Mouse (Mus musculus): ENCODE results near the gene Dapp1. TPM values are rescaled to one million over a fixed set of nuclear protein-coding genes. Genes with fewer than 3 reads are reported as not detected.
A peak's percentile ranks its signal among the peaks of the same experiment; 100 is the strongest.
"Not testable (repeated sequence)": the region's sequence is repeated elsewhere in the genome, so short reads cannot be mapped to it uniquely, and the experiment has no call there.

The Dapp1 gene
- polyA plus RNA-seq, 1 experiment from 2014 or later: 12.0 TPM

GRCm38 (mm10) chr3:137969951-137970350 lies 11.4 kb downstream of the Dapp1 start:
- WGBS: 48% methylated on average over 12 of the region's 12 CpGs
- H3K36me3 ChIP-seq (ENCODE audit: control insufficient read depth, insufficient read depth, low read length): no peaks in the 10 kb centered on the region
- ATAC-seq (ENCODE audit: insufficient number of reproducible peaks, insufficient read depth, low FRiP score, low read depth): no peak
- H3K4me1 ChIP-seq (ENCODE audit: control insufficient read depth, insufficient read depth, low read length): no peaks in the 10 kb centered on the region
- peak overlapping the region; percentile 11; the same call in 1 of the 2 replicates for H3K4me3 ChIP-seq (ENCODE audit: low read depth, low read length)
- no peak overlapping the region for H3K27ac ChIP-seq (ENCODE audit: low read length)
- no peaks in the 10 kb centered on the region for H3K9me3 ChIP-seq (ENCODE audit: control insufficient read depth, low read depth, low read length)
- H3K27me3 ChIP-seq (ENCODE audit: control insufficient read depth, insufficient read depth, low read length): no peaks in the 10 kb centered on the region
- H3K4me2 ChIP-seq (replicated peaks; ENCODE audit: low read depth, low read length): 0 out of 2 replicates have a peak overlapping the region, but pooled peaks have one; percentile 10
- H3K9ac ChIP-seq (replicated peaks; ENCODE audit: low read depth, low read length): no peak overlapping the region

- WGBS: 73% methylated on average over 9 of the region's 9 CpGs
- Histone ChIP-seq H3K4me1 (ENCODE audit: control insufficient read depth, insufficient read depth, low read length) (no peaks in the 10 kb centered on the region), H3K9ac (replicated peaks; ENCODE audit: low read depth, low read length) (no peak overlapping the region), H3K4me3 (ENCODE audit: low read depth, low read length) (no peak overlapping the region), H3K27ac (ENCODE audit: low read length) (no peak overlapping the region), H3K27me3 (ENCODE audit: control insufficient read depth, insufficient read depth, low read length) (no peaks in the 10 kb centered on the region), H3K9me3 (ENCODE audit: control insufficient read depth, low read depth, low read length) (no peaks in the 10 kb centered on the region), H3K4me2 (replicated peaks; ENCODE audit: low read depth, low read length) (no peak overlapping the region), H3K36me3 (ENCODE audit: control insufficient read depth, insufficient read depth, low read length) (no peaks in the 10 kb centered on the region)
- no peak for ATAC-seq (ENCODE audit: insufficient number of reproducible peaks, insufficient read depth, low FRiP score, low read depth)
Observed at GRCm38 (mm10) chr3:137968820-137969486, 12.4 kb downstream of the Dapp1 start.

- H3K4me2 ChIP-seq (replicated peaks; ENCODE audit: low read depth, low read length): no peak overlapping the region
Observed at GRCm38 (mm10) chr3:137968105-137968819, 13.1 kb downstream of the Dapp1 start.

GRCm38 (mm10) chr3:137964014-137964413 lies 17.3 kb downstream of the Dapp1 start:
- not testable (repeated sequence) for H3K27me3 ChIP-seq (ENCODE audit: control insufficient read depth, insufficient read depth, low read length); H3K36me3 ChIP-seq (ENCODE audit: control insufficient read depth, insufficient read depth, low read length); H3K9ac ChIP-seq (replicated peaks; ENCODE audit: low read depth, low read length); H3K4me1 ChIP-seq (ENCODE audit: control insufficient read depth, insufficient read depth, low read length); H3K27ac ChIP-seq (ENCODE audit: low read length); ATAC-seq (ENCODE audit: insufficient number of reproducible peaks, insufficient read depth, low FRiP score, low read depth); H3K4me3 ChIP-seq (ENCODE audit: low read depth, low read length); H3K9me3 ChIP-seq (ENCODE audit: control insufficient read depth, low read depth, low read length); H3K4me2 ChIP-seq (replicated peaks; ENCODE audit: low read depth, low read length)
- 87% methylated on average over 1 of the region's 1 CpGs for WGBS

More at GRCm38 (mm10) chr3:137968105-137968819, 13.1 kb downstream of the Dapp1 start:
- Histone ChIP-seq H3K27me3 (ENCODE audit: control insufficient read depth, insufficient read depth, low read length) (no peaks in the 10 kb centered on the region), H3K27ac (ENCODE audit: low read length) (no peak overlapping the region), H3K9me3 (ENCODE audit: control insufficient read depth, low read depth, low read length) (no peaks in the 10 kb centered on the region), H3K36me3 (ENCODE audit: control insufficient read depth, insufficient read depth, low read length) (no peaks in the 10 kb centered on the region), H3K4me3 (ENCODE audit: low read depth, low read length) (no peak overlapping the region), H3K4me1 (ENCODE audit: control insufficient read depth, insufficient read depth, low read length) (no peaks in the 10 kb centered on the region), H3K9ac (replicated peaks; ENCODE audit: low read depth, low read length) (no peak overlapping the region)
- ATAC-seq (ENCODE audit: insufficient number of reproducible peaks, insufficient read depth, low FRiP score, low read depth): no peak
- 80% methylated on average over 14 of the region's 14 CpGs for whole genome bisulfite sequencing

GRCm38 (mm10) chr3:137963508-137963907 lies 17.8 kb downstream of the Dapp1 start:
- ATAC-seq (ENCODE audit: insufficient number of reproducible peaks, insufficient read depth, low FRiP score, low read depth): no peak

GRCm38 (mm10) chr3:137961736-137962385 lies 19.5 kb downstream of the Dapp1 start:
- Histone ChIP-seq H3K4me1 (ENCODE audit: control insufficient read depth, insufficient read depth, low read length) (no peaks in the 10 kb centered on the region), H3K4me3 (ENCODE audit: low read depth, low read length) (no peak overlapping the region), H3K36me3 (ENCODE audit: control insufficient read depth, insufficient read depth, low read length) (no peaks in the 10 kb centered on the region), H3K9ac (replicated peaks; ENCODE audit: low read depth, low read length) (no peak overlapping the region), H3K4me2 (replicated peaks; ENCODE audit: low read depth, low read length) (no peak overlapping the region), H3K27ac (ENCODE audit: low read length) (no peak overlapping the region), H3K27me3 (ENCODE audit: control insufficient read depth, insufficient read depth, low read length) (no peaks in the 10 kb centered on the region), H3K9me3 (ENCODE audit: control insufficient read depth, low read depth, low read length) (no peaks in the 10 kb centered on the region)
- ATAC-seq (ENCODE audit: insufficient number of reproducible peaks, insufficient read depth, low FRiP score, low read depth): no peak
- WGBS: 59% methylated on average over 8 of the region's 8 CpGs

More at GRCm38 (mm10) chr3:137963508-137963907, 17.8 kb downstream of the Dapp1 start:
- Histone ChIP-seq H3K4me1 (ENCODE audit: control insufficient read depth, insufficient read depth, low read length) (no peaks in the 10 kb centered on the region), H3K9ac (replicated peaks; ENCODE audit: low read depth, low read length) (no peak overlapping the region), H3K36me3 (ENCODE audit: control insufficient read depth, insufficient read depth, low read length) (no peaks in the 10 kb centered on the region), H3K4me2 (replicated peaks; ENCODE audit: low read depth, low read length) (no peak overlapping the region), H3K4me3 (ENCODE audit: low read depth, low read length) (no peak overlapping the region), H3K27ac (ENCODE audit: low read length) (no peak overlapping the region), H3K9me3 (ENCODE audit: control insufficient read depth, low read depth, low read length) (no peaks in the 10 kb centered on the region), H3K27me3 (ENCODE audit: control insufficient read depth, insufficient read depth, low read length) (no peaks in the 10 kb centered on the region)
- WGBS: 73% methylated on average over 8 of the region's 8 CpGs

GRCm38 (mm10) chr3:137959456-137959855 lies 21.9 kb downstream of the Dapp1 start:
- no peak for ATAC-seq (ENCODE audit: insufficient number of reproducible peaks, insufficient read depth, low FRiP score, low read depth)

GRCm38 (mm10) chr3:137958352-137958751 lies 23.0 kb downstream of the Dapp1 start:
- H3K4me2 ChIP-seq (replicated peaks; ENCODE audit: low read depth, low read length): no peak overlapping the region
- H3K4me3 ChIP-seq (ENCODE audit: low read depth, low read length): no peak overlapping the region
- 93% methylated on average over 4 of the region's 4 CpGs for WGBS
- H3K27me3 ChIP-seq (ENCODE audit: control insufficient read depth, insufficient read depth, low read length): no peaks in the 10 kb centered on the region
- no peaks in the 10 kb centered on the region for H3K4me1 ChIP-seq (ENCODE audit: control insufficient read depth, insufficient read depth, low read length)
- no peak overlapping the region for H3K27ac ChIP-seq (ENCODE audit: low read length)
- no peak overlapping the region for H3K9ac ChIP-seq (replicated peaks; ENCODE audit: low read depth, low read length)
- ATAC-seq (ENCODE audit: insufficient number of reproducible peaks, insufficient read depth, low FRiP score, low read depth): no peak
- H3K36me3 ChIP-seq (ENCODE audit: control insufficient read depth, insufficient read depth, low read length): no peaks in the 10 kb centered on the region
- H3K9me3 ChIP-seq (ENCODE audit: control insufficient read depth, low read depth, low read length): no peaks in the 10 kb centered on the region

More at GRCm38 (mm10) chr3:137959456-137959855, 21.9 kb downstream of the Dapp1 start:
- H3K9me3 ChIP-seq (ENCODE audit: control insufficient read depth, low read depth, low read length): no peaks in the 10 kb centered on the region
- no peak overlapping the region for H3K27ac ChIP-seq (ENCODE audit: low read length)
- no peaks in the 10 kb centered on the region for H3K4me1 ChIP-seq (ENCODE audit: control insufficient read depth, insufficient read depth, low read length)
- no peak overlapping the region for H3K4me3 ChIP-seq (ENCODE audit: low read depth, low read length)
- 81% methylated on average over 4 of the region's 4 CpGs for WGBS
- H3K36me3 ChIP-seq (ENCODE audit: control insufficient read depth, insufficient read depth, low read length): no peaks in the 10 kb centered on the region
- no peak overlapping the region for H3K9ac ChIP-seq (replicated peaks; ENCODE audit: low read depth, low read length)
- no peak overlapping the region for H3K4me2 ChIP-seq (replicated peaks; ENCODE audit: low read depth, low read length)
- H3K27me3 ChIP-seq (ENCODE audit: control insufficient read depth, insufficient read depth, low read length): no peaks in the 10 kb centered on the region

All from stomach, embryonic 14.5 days (tissue).